Mouse (Mus musculus) limb, embryonic 13.5 days (tissue): ENCODE results near the gene Marcksl1. TPM values are rescaled to one million over a fixed set of nuclear protein-coding genes. Genes with fewer than 3 reads are reported as not detected.

Source experiments
- ATAC-seq: fragments of 200-750 bp; cut with Nextera tagmentation; 2 replicates; pipeline ENCODE4 v1.8.0; 2017; ENCODE audit warnings: low read depth, moderate number of reproducible peaks, moderate TSS enrichment; ENCODE audit not compliant: low FRiP score
- H3K27ac ChIP-seq: fragments of 300-500 bp; sonication (generic); 2 replicates; pipeline ENCODE4 v1.5.1; 2015; ENCODE audit warnings: inconsistent platforms, mild to moderate bottlenecking, moderate library complexity
- H3K27me3 ChIP-seq: fragments of 300-500 bp; sonication (generic); 2 replicates; pipeline ENCODE4 v1.6.1; 2015; ENCODE audit warnings: mild to moderate bottlenecking, inconsistent platforms
- H3K36me3 ChIP-seq: fragments of 300-500 bp; sonication (generic); 2 replicates; pipeline ENCODE4 v1.6.1; 2015; ENCODE audit warnings: inconsistent platforms, mild to moderate bottlenecking, moderate library complexity
- H3K4me1 ChIP-seq: fragments of 300-500 bp; sonication (generic); 2 replicates; pipeline ENCODE4 v1.6.1; 2015; ENCODE audit warnings: inconsistent platforms
- H3K4me2 ChIP-seq: fragments of 300-500 bp; sonication (generic); replicated peaks from 2 replicates; pipeline ENCODE4 v1.6.1; 2015; ENCODE audit warnings: inconsistent platforms, mild to moderate bottlenecking, moderate library complexity
- H3K4me3 ChIP-seq: fragments of 300-500 bp; sonication (generic); 2 replicates; pipeline ENCODE4 v1.5.1; 2015; ENCODE audit warnings: moderate library complexity, mild to moderate bottlenecking, inconsistent platforms
- H3K9ac ChIP-seq: fragments of 300-500 bp; sonication (generic); 2 replicates; pipeline ENCODE4 v1.6.1; 2015; ENCODE audit warnings: mild to moderate bottlenecking, inconsistent platforms
- H3K9me3 ChIP-seq: fragments of 300-500 bp; sonication (generic); 2 replicates; pipeline ENCODE4 v1.6.1; 2016; ENCODE audit warnings: inconsistent platforms
- WGBS: fragments of 180-500 bp; shearing (Covaris S2); methylation state at CpG from one replicate; pipeline ENCODE4 v1.1.7; 2015; 5-methylcytosine and 5-hydroxymethylcytosine counted together
- polyA plus RNA-seq: library from polyadenylated mRNA; unstranded; fragments of >200 nt; fragmentation: Nextera tagmentation; extraction: Ambion mirVana; gene quantifications from 2 replicates; pipeline ENCODE4 v1.2.1, GENCODE M21; 2015

The Marcksl1 gene
- polyA plus RNA-seq, 1 experiment from 2014 or later, result 957 TPM

- Histone ChIP-seq H3K4me3 (peak overlapping the region; percentile 59), H3K9ac (peak overlapping the region; percentile 69), H3K9me3 (no peaks in the 10 kb centered on the region), H3K4me1 (peaks cover 19% of the 10 kb centered on the region), H3K27me3 (no peaks in the 10 kb centered on the region), H3K4me2 (peak overlapping the region; percentile 73), H3K27ac (peak overlapping the region; percentile 89), H3K36me3 (no peaks in the 10 kb centered on the region)
- peak; percentile 90 for ATAC-seq
- 1% methylated on average over 46 of the region's 49 CpGs for WGBS
These were observed 12.5 kb upstream of the Marcksl1 start for GRCm38 (mm10) chr4:129500607-129501566.

DNA sequence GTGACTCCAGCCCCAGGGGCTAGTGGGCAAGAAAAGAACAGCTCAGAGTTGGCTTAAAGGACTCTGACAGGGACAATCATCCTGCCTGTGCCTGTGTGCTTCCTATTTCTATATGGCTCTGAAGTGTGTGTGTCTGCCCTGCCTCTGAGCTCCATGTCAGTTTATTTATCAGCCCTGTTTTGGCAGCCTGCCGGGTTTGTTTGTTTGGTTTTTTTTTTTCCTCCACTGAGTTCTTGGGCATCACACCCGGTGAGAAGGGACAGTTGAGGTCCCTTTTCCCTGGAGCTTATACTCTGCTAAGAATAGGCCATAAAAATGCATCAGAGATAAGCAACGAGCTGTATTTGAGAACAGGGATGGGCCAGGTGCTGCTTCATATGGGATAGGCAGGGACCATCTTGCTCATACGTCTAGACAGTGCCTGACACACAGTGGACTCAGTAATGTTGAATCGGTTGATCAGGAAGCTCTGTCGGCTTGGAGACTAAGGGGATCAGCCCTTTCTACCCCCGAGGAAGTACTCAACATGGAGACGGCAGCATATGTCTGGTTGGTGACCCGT lies 11.0 kb upstream of the Marcksl1 start:
- no peak overlapping the region for H3K4me3 ChIP-seq
- no peak for ATAC-seq
- H3K4me1 ChIP-seq, result peaks cover 8% of the 10 kb centered on the region; the same call in 1 of the 2 replicates
- no peaks in the 10 kb centered on the region for H3K27me3 ChIP-seq
- no peak overlapping the region for H3K4me2 ChIP-seq
- WGBS, result 71% methylated on average over 9 of the region's 9 CpGs
- no peaks in the 10 kb centered on the region for H3K36me3 ChIP-seq
- no peaks in the 10 kb centered on the region for H3K9me3 ChIP-seq
- H3K27ac ChIP-seq, result no peak overlapping the region; the same call in 1 of the 2 replicates
- H3K9ac ChIP-seq, result no peak overlapping the region

DNA sequence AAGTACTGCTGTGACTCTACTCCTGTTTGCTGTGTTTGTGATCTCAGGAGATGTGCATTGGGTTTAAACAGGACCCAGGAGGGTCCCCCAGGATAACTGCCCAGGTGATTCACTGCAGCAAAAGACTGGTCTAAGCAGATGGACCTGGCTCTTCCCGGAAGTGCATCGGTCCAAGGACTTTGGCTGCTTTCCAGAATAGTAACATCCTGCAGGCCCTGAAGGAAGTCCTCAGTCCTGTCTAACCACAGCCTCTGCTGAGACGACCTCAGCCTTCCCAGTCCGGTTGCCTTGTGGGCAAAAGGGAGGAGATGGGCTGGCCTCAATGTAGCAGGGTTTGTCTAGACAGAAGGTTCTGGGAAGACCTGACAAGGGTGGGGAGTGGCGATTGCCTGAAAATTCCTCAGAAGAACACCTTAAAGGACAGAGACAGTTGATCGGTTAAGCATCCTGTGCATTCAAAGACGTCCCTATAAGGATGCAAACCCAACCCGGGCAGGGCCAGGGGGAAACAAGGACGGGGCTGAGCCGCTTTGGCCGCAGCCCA lies 10.4 kb upstream of the Marcksl1 start:
- Histone ChIP-seq H3K4me2 (no peak overlapping the region), H3K36me3 (no peaks in the 10 kb centered on the region), H3K4me3 (no peak overlapping the region), H3K27me3 (no peaks in the 10 kb centered on the region), H3K27ac (no peak overlapping the region), H3K9ac (no peak overlapping the region), H3K9me3 (no peaks in the 10 kb centered on the region), H3K4me1 (peaks cover 8% of the 10 kb centered on the region; the same call in 1 of the 2 replicates)
- 73% methylated on average over 11 of the region's 11 CpGs for WGBS
- no peak for ATAC-seq

DNA sequence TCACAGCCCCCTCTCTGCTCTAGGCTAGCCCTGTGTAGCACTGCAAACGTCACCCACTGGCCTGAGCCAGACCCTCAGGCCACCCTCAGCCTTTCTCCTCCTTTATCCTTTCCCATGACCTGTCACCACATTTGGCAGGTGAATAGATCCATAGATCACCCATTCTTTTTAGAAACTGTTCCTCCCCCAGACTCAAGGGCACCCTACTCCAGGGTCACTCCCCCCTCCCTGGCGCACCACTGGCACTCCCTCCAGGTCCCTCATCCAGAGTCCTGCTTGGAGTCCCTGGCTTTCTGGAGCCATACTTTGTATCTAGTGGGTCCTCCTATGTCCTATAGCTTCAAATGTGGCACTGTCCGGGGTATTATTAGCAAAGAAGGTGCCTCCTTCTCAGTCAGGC lies 7.9 kb upstream of the Marcksl1 start:
- no peak overlapping the region for H3K27ac ChIP-seq
- H3K9ac ChIP-seq, result no peak overlapping the region
- no peak for ATAC-seq
- no peaks in the 10 kb centered on the region for H3K4me1 ChIP-seq
- H3K4me2 ChIP-seq, result no peak overlapping the region
- no peaks in the 10 kb centered on the region for H3K9me3 ChIP-seq
- H3K4me3 ChIP-seq, result no peak overlapping the region
- WGBS, result 84% methylated on average over 3 of the region's 3 CpGs
- H3K27me3 ChIP-seq, result no peaks in the 10 kb centered on the region
- H3K36me3 ChIP-seq, result no peaks in the 10 kb centered on the region

- Histone ChIP-seq H3K4me3 (no peak overlapping the region), H3K4me1 (peaks cover 12% of the 10 kb centered on the region), H3K27ac (no peak overlapping the region), H3K27me3 (no peaks in the 10 kb centered on the region), H3K4me2 (no peak overlapping the region), H3K36me3 (no peaks in the 10 kb centered on the region), H3K9me3 (no peaks in the 10 kb centered on the region), H3K9ac (no peak overlapping the region)
- WGBS, result 59% methylated on average over 9 of the region's 10 CpGs
- no peak for ATAC-seq
These were observed 5.7 kb upstream of the Marcksl1 start for GRCm38 (mm10) chr4:129507434-129508236.

- Histone ChIP-seq H3K9me3 (no peaks in the 10 kb centered on the region), H3K36me3 (no peaks in the 10 kb centered on the region), H3K4me1 (peaks cover 17% of the 10 kb centered on the region), H3K9ac (no peak overlapping the region), H3K4me3 (no peak overlapping the region), H3K27me3 (no peaks in the 10 kb centered on the region), H3K4me2 (no peak overlapping the region), H3K27ac (no peak overlapping the region)
- 63% methylated on average over 3 of the region's 3 CpGs for WGBS
- no peak for ATAC-seq
These were observed 5.2 kb upstream of the Marcksl1 start for GRCm38 (mm10) chr4:129508237-129508515.

- ATAC-seq, result no peak
- Histone ChIP-seq H3K9ac (0 out of 2 replicates have a peak overlapping the region, but pooled peaks have one; percentile 13), H3K4me2 (no peak overlapping the region), H3K27me3 (no peaks in the 10 kb centered on the region), H3K36me3 (no peaks in the 10 kb centered on the region), H3K4me3 (no peak overlapping the region), H3K27ac (no peak overlapping the region), H3K4me1 (peaks cover 18% of the 10 kb centered on the region), H3K9me3 (no peaks in the 10 kb centered on the region)
- WGBS, result 62% methylated on average over 15 of the region's 15 CpGs
These were observed 4.4 kb upstream of the Marcksl1 start for GRCm38 (mm10) chr4:129508834-129509600.

GRCm38 (mm10) chr4:129509650-129510049 lies 3.7 kb upstream of the Marcksl1 start:
- Histone ChIP-seq H3K27ac (no peak overlapping the region), H3K36me3 (no peaks in the 10 kb centered on the region), H3K4me2 (no peak overlapping the region), H3K27me3 (no peaks in the 10 kb centered on the region), H3K4me3 (no peak overlapping the region), H3K9ac (no peak overlapping the region), H3K4me1 (peaks cover 18% of the 10 kb centered on the region), H3K9me3 (no peaks in the 10 kb centered on the region)
- ATAC-seq, result no peak
- WGBS, result 78% methylated on average over 3 of the region's 3 CpGs

GRCm38 (mm10) chr4:129510723-129511412 lies 2.5 kb upstream of the Marcksl1 start:
- no peaks in the 10 kb centered on the region for H3K27me3 ChIP-seq
- H3K9ac ChIP-seq, result no peak overlapping the region; the same call in 1 of the 2 replicates
- ATAC-seq, result no peak
- peaks cover 29% of the 10 kb centered on the region for H3K4me1 ChIP-seq
- peaks cover 12% of the 10 kb centered on the region for H3K36me3 ChIP-seq
- 53% methylated on average over 6 of the region's 6 CpGs for WGBS
- H3K4me3 ChIP-seq, result no peak overlapping the region
- no peak overlapping the region for H3K4me2 ChIP-seq
- no peaks in the 10 kb centered on the region for H3K9me3 ChIP-seq
- peak overlapping the region; percentile 22; the same call in 1 of the 2 replicates for H3K27ac ChIP-seq

GRCm38 (mm10) chr4:129511413-129512096 lies 1.8 kb upstream of the Marcksl1 start:
- no peaks in the 10 kb centered on the region for H3K9me3 ChIP-seq
- ATAC-seq, result no peak
- 62% methylated on average over 6 of the region's 6 CpGs for WGBS
- peaks cover 14% of the 10 kb centered on the region for H3K36me3 ChIP-seq
- H3K4me3 ChIP-seq, result no peak overlapping the region
- H3K4me1 ChIP-seq, result peaks cover 32% of the 10 kb centered on the region
- peak overlapping the region; percentile 22; the same call in 1 of the 2 replicates for H3K27ac ChIP-seq
- no peak overlapping the region for H3K4me2 ChIP-seq
- H3K27me3 ChIP-seq, result no peaks in the 10 kb centered on the region
- H3K9ac ChIP-seq, result no peak overlapping the region
